8 mouse cellular contexts compared by ENCODE assay signal in the genomic region with DNA sequence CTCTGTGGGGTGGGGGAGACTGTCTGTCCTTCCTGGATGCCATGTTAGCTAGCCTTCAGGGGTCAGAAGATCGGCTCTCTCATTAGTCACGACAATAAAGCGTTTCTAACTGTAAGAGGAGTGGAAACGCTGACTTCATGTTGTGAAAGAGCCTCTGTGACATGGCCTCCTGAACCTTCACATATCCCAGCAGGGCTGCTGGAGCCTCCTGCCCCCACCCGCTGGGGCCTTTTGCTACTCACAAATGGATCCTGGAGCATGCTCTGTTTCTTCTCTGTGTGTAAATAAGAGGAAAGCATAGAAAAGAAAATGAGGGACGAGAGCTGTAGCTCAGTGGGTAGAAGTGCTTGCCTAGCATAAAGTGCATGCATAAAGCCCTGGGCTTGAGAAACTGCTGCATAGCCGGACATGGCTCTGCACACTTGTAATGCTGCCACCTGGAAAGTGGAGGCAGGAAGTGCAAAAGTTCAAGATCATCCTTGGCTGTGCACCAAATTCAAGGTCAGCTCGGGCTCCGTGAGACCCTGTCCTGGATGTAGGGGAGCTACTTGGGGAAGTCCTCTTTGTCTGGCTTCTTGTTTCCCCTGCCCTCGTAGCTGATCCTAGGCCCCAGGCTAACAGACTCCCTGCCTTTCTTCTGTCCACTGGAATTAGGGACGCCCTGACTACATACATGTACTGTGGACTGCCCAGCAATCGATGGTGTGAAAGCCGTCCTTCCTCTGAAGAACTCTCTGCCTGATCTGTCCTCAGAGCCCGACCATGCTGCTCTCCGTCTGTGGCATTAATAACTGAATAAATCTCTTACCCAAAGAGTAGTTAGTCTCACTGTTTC.
DNase-seq lines count a peak whose midpoint lies in the region; ATAC-seq lines count a peak whose summit lies in the region.

No protein-coding gene starts in this region.

- 0 out of 2 replicates have a peak, but pooled peaks cover 6% of the 10 kb centered on the region for H3K4me1 ChIP-seq in embryonic facial prominence, embryonic 11.5 days (ENCODE audit: control insufficient read depth, insufficient read depth, low read length)
- peaks cover 15% of the 10 kb centered on the region for H3K4me1 ChIP-seq in hindbrain, embryonic 15.5 days (replicated peaks)
- H3K4me1 ChIP-seq in liver, embryonic 11.5 days (replicated peaks; ENCODE audit: control insufficient read depth, insufficient read depth, low read length), result peaks cover 9% of the 10 kb centered on the region
- H3K4me1 ChIP-seq in neural tube, embryonic 13.5 days (replicated peaks), result peaks cover 40% of the 10 kb centered on the region

- DNase-seq in heart, adult 18-20 months, result peak; percentile 64 to 67
- no peak for DNase-seq in heart, postnatal 25 days (ENCODE audit: low spot score)
- peak; percentile 50 for DNase-seq in embryonic facial prominence, embryonic 11.5 days (ENCODE audit: low spot score)
- DNase-seq in liver, embryonic 11.5 days (ENCODE audit: low spot score), result peak; percentile 43
- no peak for DNase-seq in left cerebral cortex, postnatal 14 days (ENCODE audit: low spot score in 2 of 2)
- DNase-seq in gastrocnemius, adult 8-10 months (ENCODE audit: low spot score in 2 of 2), result no peak

- ATAC-seq in embryonic facial prominence, embryonic 11.5 days (replicated peaks; ENCODE audit: insufficient number of reproducible peaks, low FRiP score, low TSS enrichment, low read depth), result peak; percentile 35
- ATAC-seq in hindbrain, embryonic 15.5 days (ENCODE audit: low FRiP score, low read depth), result peak; percentile 19; the same call in 1 of the 2 replicates
- ATAC-seq in liver, embryonic 11.5 days (replicated peaks; ENCODE audit: low FRiP score), result peak; percentile 53; the same call in 1 of the 2 replicates
- ATAC-seq in neural tube, embryonic 13.5 days (ENCODE audit: low read depth), result peak; percentile 56; the same call in 1 of the 2 replicates

- H3K4me2 ChIP-seq in embryonic facial prominence, embryonic 11.5 days (ENCODE audit: low read depth, low read length), result 0 out of 2 replicates have a peak overlapping the region, but pooled peaks have one; percentile 4
- no peak overlapping the region for H3K4me2 ChIP-seq in hindbrain, embryonic 15.5 days
- 0 out of 2 replicates have a peak overlapping the region, but pooled peaks have one; percentile 4 for H3K4me2 ChIP-seq in liver, embryonic 11.5 days
- 0 out of 2 replicates have a peak overlapping the region, but pooled peaks have one; percentile 13 for H3K4me2 ChIP-seq in neural tube, embryonic 13.5 days

- no peak overlapping the region for H3K4me3 ChIP-seq in embryonic facial prominence, embryonic 11.5 days (ENCODE audit: low read depth, low read length)
- no peak overlapping the region for H3K4me3 ChIP-seq in hindbrain, embryonic 15.5 days
- H3K4me3 ChIP-seq in liver, embryonic 11.5 days (ENCODE audit: low read depth, low read length), result no peak overlapping the region
- H3K4me3 ChIP-seq in neural tube, embryonic 13.5 days, result no peak overlapping the region

- H3K9me3 ChIP-seq in embryonic facial prominence, embryonic 11.5 days (replicated peaks; ENCODE audit: control insufficient read depth, low read length), result no peaks in the 10 kb centered on the region
- no peaks in the 10 kb centered on the region for H3K9me3 ChIP-seq in hindbrain, embryonic 15.5 days
- H3K9me3 ChIP-seq in liver, embryonic 11.5 days (ENCODE audit: control insufficient read depth, low read length), result no peaks in the 10 kb centered on the region
- no peaks in the 10 kb centered on the region for H3K9me3 ChIP-seq in neural tube, embryonic 13.5 days

- no peaks in the 10 kb centered on the region for H3K27me3 ChIP-seq in embryonic facial prominence, embryonic 11.5 days (ENCODE audit: control insufficient read depth, insufficient read depth, low read length)
- H3K27me3 ChIP-seq in hindbrain, embryonic 15.5 days, result no peaks in the 10 kb centered on the region
- H3K27me3 ChIP-seq in liver, embryonic 11.5 days (replicated peaks; ENCODE audit: control insufficient read depth, insufficient read depth, low read length), result no peaks in the 10 kb centered on the region
- no peaks in the 10 kb centered on the region for H3K27me3 ChIP-seq in neural tube, embryonic 13.5 days

- H3K9ac ChIP-seq in embryonic facial prominence, embryonic 11.5 days (replicated peaks; ENCODE audit: low read length), result peak overlapping the region; percentile 32
- no peak overlapping the region for H3K9ac ChIP-seq in hindbrain, embryonic 15.5 days
- no peak overlapping the region for H3K9ac ChIP-seq in liver, embryonic 11.5 days (ENCODE audit: low read depth, low read length)
- H3K9ac ChIP-seq in neural tube, embryonic 13.5 days, result peak overlapping the region; percentile 35; the same call in 1 of the 2 replicates

- peak overlapping the region; percentile 59; the same call in 1 of the 2 replicates for H3K27ac ChIP-seq in embryonic facial prominence, embryonic 11.5 days (replicated peaks; ENCODE audit: low read depth, low read length)
- peak overlapping the region; percentile 18; the same call in 1 of the 2 replicates for H3K27ac ChIP-seq in hindbrain, embryonic 15.5 days (replicated peaks)
- peak overlapping the region; percentile 16; the same call in 1 of the 2 replicates for H3K27ac ChIP-seq in liver, embryonic 11.5 days (ENCODE audit: low read depth, low read length)
- peak overlapping the region; percentile 72 for H3K27ac ChIP-seq in neural tube, embryonic 13.5 days (replicated peaks)

- intact Hi-C loops in heart, postnatal 25 days (cut with DNase I), result loop anchor here (5.0 kb wide), 1 partner anchor 52 kb away; no protein-coding TSS in a partner anchor
- intact Hi-C loops in left cerebral cortex, postnatal 14 days (cut with DNase I), result no loop called here

- 29% methylated on average over 15 of the region's 15 CpGs for WGBS in embryonic facial prominence, embryonic 11.5 days
- 18% methylated on average over 15 of the region's 15 CpGs for WGBS in hindbrain, embryonic 15.5 days
- WGBS in liver, embryonic 11.5 days, result 53% methylated on average over 15 of the region's 15 CpGs
- WGBS in neural tube, embryonic 13.5 days, result 20% methylated on average over 15 of the region's 15 CpGs

- peaks cover 3% of the 10 kb centered on the region for H3K36me3 ChIP-seq in embryonic facial prominence, embryonic 11.5 days (replicated peaks; ENCODE audit: control insufficient read depth, insufficient read depth, low read depth, low read length)
- H3K36me3 ChIP-seq in hindbrain, embryonic 15.5 days, result no peaks in the 10 kb centered on the region
- H3K36me3 ChIP-seq in liver, embryonic 11.5 days (ENCODE audit: control insufficient read depth, insufficient read depth, low read length), result peaks cover 8% of the 10 kb centered on the region
- H3K36me3 ChIP-seq in neural tube, embryonic 13.5 days, result peaks cover 32% of the 10 kb centered on the region

Comparison
In these comparisons a context has a peak if more than half of its experiments do, and no peak if none do; other contexts are left out.
1. DNase-seq: peak in heart, adult 18-20 months (2 of 2), embryonic facial prominence, embryonic 11.5 days (single experiment) and liver, embryonic 11.5 days (single experiment); none in heart, postnatal 25 days (single experiment), left cerebral cortex, postnatal 14 days (0 of 2) and gastrocnemius, adult 8-10 months (0 of 2).
2. H3K27ac ChIP-seq: peak in every context shown above with its lines; median percentile 72 in neural tube, embryonic 13.5 days; 59 in embryonic facial prominence, embryonic 11.5 days; 18 in hindbrain, embryonic 15.5 days; 16 in liver, embryonic 11.5 days.
3. H3K9ac ChIP-seq: peak in embryonic facial prominence, embryonic 11.5 days (single experiment) and neural tube, embryonic 13.5 days (single experiment); none in hindbrain, embryonic 15.5 days (single experiment) and liver, embryonic 11.5 days (single experiment).
4. Peak in every context shown above with its lines, with median percentiles within 50 percentile points of each other: ATAC-seq.